Mouse (Mus musculus): ENCODE data around the gene Actbl2. TPM values are rescaled to one million over a fixed set of nuclear protein-coding genes. Genes with fewer than 3 reads are reported as not detected.

Gene Actbl2
- polyA plus RNA-seq (2011; ENCODE audit: insufficient read depth, insufficient read length, low replicate concordance, missing spikeins) = not detected in 2 replicates

DNA sequence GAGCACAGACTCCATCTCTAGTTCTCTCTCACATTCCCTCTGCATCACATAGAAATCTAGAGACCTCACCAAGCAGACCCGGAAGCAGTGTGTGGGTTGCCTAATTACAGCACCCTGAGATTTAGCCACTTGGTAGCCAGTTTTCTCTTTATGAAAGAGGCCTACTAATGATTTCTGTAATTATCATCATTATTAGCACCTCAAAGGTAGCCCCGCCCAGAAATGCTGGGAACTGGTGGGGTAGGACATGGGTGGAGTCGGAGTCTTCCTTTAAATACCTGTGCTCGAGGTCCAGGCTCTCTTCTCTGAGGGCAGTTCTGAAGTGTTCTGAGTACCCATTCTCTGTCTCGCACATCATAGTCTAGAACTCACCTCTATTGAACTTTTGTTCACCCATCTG is at the start of gene Actbl2:
Actbl2 (plus strand) TSS at position 301 of the 400 bp plus-strand sequence.
- Histone ChIP-seq H3K4me1 (ENCODE audit: control insufficient read depth, insufficient read depth, low read length) (no peaks in the 10 kb centered on the region), H3K4me3 (replicated peaks; ENCODE audit: control insufficient read depth, low read depth, low read length) (no peak within 1 kb of the TSS), H3K27ac (ENCODE audit: control insufficient read depth, insufficient read depth, low read depth, low read length, poor library complexity) (no peak within 1 kb of the TSS)
- no peak for TF ChIP-seq CTCF (IDR thresholded peaks at IDR 0.05; ENCODE audit: control insufficient read depth, insufficient read depth, low read length)
- no peak for TF ChIP-seq POLR2A (IDR thresholded peaks at IDR 0.05; ENCODE audit: borderline replicate concordance, control insufficient read depth, low read depth, low read length)
- WGBS = 84% methylated on average over 5 of the region's 5 CpGs

DNA sequence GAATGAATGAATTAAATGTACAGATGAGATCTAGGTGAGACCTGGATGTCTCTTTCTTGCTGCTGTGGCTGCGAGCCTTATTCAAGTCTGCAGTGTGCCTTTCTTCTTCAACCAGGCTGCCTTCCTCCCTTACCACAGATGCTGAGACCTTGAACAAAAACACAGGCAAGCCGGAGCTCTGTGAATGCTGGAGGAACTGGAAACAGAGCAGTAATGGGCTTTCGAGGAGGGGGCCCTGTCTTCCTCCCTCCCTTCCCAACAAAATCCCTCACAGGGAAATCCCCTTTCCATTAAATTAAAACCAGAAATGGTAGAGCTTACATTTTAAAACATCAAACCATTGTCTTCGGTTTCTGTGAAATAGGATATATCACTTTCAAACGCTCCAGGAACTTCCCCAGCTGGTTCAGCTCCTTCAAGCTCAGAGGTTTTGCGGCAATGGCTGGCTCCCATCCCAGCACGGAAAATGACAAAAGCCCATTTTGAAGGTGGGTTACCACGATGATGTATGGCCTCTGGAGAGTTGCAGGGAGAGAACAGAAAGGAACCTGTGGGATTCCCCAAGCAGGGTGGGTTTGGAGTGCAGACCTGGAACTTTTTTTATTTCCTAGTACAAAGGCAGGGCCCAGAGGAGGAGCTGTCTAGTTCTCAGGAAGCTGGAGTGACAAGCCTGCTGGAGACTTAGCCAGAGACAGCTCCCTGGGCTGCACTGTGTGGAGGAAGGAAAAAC is 44.0 kb upstream of the Actbl2 start:
- Histone ChIP-seq H3K4me1 (ENCODE audit: control insufficient read depth, insufficient read depth, low read length) (no peaks in the 10 kb centered on the region), H3K4me3 (replicated peaks; ENCODE audit: control insufficient read depth, low read depth, low read length) (no peak overlapping the region), H3K27ac (ENCODE audit: control insufficient read depth, insufficient read depth, low read depth, low read length, poor library complexity) (no peak overlapping the region)
- WGBS = 26% methylated on average over 8 of the region's 8 CpGs
- TF ChIP-seq POLR2A (IDR thresholded peaks at IDR 0.05; ENCODE audit: borderline replicate concordance, control insufficient read depth, low read depth, low read length) = no peak
- no peak for TF ChIP-seq CTCF (IDR thresholded peaks at IDR 0.05; ENCODE audit: control insufficient read depth, insufficient read depth, low read length)

DNA sequence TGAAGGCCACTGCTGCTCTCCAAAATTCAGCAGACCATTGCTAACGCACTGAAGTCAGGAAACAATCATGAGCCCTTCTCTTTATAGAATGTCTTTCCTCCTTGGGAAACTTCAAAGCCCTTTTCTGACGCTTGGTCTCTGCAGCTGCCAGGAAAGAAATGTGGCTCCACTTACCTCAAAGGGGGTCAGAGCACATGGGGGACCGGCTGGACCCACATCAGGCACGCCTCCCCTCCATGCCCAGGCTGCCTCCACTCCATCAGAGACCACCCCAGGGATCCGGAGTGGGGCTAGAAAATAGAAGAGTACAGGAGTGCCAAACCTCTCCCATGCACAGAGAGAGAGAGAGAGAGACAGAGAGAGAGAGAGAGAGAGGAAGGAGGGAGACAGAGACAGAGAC is 26.0 kb upstream of the Actbl2 start:
- WGBS = 62% methylated on average over 5 of the region's 5 CpGs
- H3K27ac ChIP-seq (ENCODE audit: control insufficient read depth, insufficient read depth, low read depth, low read length, poor library complexity) = no peak overlapping the region
- H3K4me3 ChIP-seq (replicated peaks; ENCODE audit: control insufficient read depth, low read depth, low read length) = no peak overlapping the region
- no peak for TF ChIP-seq POLR2A (IDR thresholded peaks at IDR 0.05; ENCODE audit: borderline replicate concordance, control insufficient read depth, low read depth, low read length)
- no peak for TF ChIP-seq CTCF (IDR thresholded peaks at IDR 0.05; ENCODE audit: control insufficient read depth, insufficient read depth, low read length)
- H3K4me1 ChIP-seq (ENCODE audit: control insufficient read depth, insufficient read depth, low read length) = no peaks in the 10 kb centered on the region

DNA sequence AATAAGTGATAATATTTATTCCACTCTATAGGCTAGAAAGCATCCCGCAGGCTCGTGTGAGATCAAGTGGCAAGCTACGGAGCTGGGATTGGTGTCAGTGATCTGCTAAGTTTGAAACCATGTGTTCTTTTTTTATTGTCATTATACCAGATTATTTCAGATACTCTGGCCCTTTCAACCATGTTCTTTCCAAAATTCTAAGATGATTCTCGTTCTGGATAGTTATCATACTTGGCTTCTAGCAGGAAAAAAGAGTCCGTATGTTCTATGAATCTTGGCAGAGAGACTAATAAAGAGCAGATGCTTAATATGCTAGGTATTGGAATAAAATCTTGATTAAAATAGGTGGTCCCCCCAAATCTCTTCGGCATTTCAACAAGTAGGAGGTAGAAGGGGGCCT is 25.3 kb upstream of the Actbl2 start:
- WGBS = 83% methylated on average over 6 of the region's 6 CpGs
- Histone ChIP-seq H3K4me1 (ENCODE audit: control insufficient read depth, insufficient read depth, low read length) (no peaks in the 10 kb centered on the region), H3K4me3 (replicated peaks; ENCODE audit: control insufficient read depth, low read depth, low read length) (no peak overlapping the region), H3K27ac (ENCODE audit: control insufficient read depth, insufficient read depth, low read depth, low read length, poor library complexity) (no peak overlapping the region)
- TF ChIP-seq CTCF (IDR thresholded peaks at IDR 0.05; ENCODE audit: control insufficient read depth, insufficient read depth, low read length) = no peak
- TF ChIP-seq POLR2A (IDR thresholded peaks at IDR 0.05; ENCODE audit: borderline replicate concordance, control insufficient read depth, low read depth, low read length) = no peak

DNA sequence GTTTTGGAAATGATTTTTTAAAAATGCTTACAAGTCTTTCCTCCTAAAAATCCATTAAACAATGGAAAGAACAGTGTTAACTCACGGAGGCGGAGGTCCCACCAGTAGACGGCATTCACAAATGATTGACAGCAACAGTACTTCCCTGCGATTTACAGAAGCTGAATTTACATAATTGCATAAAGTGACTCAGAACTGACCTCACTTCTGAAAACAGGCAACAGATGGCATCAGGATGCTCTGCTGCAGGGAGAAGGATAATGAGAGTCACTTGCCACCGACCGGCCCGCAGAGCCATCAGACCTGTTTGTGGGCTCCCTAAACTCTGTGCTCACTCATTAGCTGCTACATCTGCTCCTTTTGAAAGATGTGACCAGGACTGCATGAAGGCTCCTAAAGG is 22.4 kb upstream of the Actbl2 start:
- Histone ChIP-seq H3K27ac (ENCODE audit: control insufficient read depth, insufficient read depth, low read depth, low read length, poor library complexity) (no peak overlapping the region), H3K4me3 (replicated peaks; ENCODE audit: control insufficient read depth, low read depth, low read length) (no peak overlapping the region), H3K4me1 (ENCODE audit: control insufficient read depth, insufficient read depth, low read length) (no peaks in the 10 kb centered on the region)
- TF ChIP-seq CTCF (IDR thresholded peaks at IDR 0.05; ENCODE audit: control insufficient read depth, insufficient read depth, low read length) = no peak
- no peak for TF ChIP-seq POLR2A (IDR thresholded peaks at IDR 0.05; ENCODE audit: borderline replicate concordance, control insufficient read depth, low read depth, low read length)
- 78% methylated on average over 7 of the region's 7 CpGs for WGBS

DNA sequence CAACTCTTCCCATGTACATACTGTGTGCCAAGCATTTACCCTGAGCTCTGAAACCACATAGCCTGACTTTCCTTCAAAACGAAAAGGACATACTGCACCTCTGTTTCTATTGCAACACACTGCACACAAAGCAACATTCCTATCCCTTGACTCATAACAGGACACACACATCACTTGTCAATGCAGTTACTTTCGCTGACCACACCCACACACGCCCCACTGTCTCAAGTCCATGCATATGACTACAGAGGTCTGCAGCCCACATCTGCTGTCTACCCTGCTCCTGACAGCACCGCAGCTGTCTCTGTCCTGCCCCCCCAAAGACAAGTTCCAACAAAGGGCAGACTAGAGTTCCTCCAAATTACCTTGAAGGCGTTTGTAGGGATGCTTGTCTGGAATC is 21.5 kb upstream of the Actbl2 start:
- no peak for TF ChIP-seq POLR2A (IDR thresholded peaks at IDR 0.05; ENCODE audit: borderline replicate concordance, control insufficient read depth, low read depth, low read length)
- no peak for TF ChIP-seq CTCF (IDR thresholded peaks at IDR 0.05; ENCODE audit: control insufficient read depth, insufficient read depth, low read length)
- 75% methylated on average over 5 of the region's 5 CpGs for WGBS

DNA sequence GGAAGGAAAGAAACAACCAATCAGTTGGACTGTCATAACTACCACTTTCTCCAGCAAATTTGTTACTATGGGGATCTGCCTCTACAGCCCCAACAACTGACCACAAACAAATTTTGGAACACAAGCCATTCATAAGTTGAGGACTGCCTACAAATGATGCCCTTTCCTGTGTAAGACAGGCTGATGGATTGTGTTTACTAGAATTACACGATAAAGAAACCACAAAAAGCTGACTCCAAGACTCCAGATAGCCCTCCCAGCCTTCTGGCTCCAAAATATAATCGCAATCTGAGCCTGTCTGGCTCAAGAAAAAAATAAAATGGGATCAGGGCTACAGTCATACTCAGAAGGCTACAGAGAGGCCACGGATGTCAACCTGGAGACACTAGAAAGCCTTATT is 20.2 kb upstream of the Actbl2 start:
- Histone ChIP-seq H3K4me3 (replicated peaks; ENCODE audit: control insufficient read depth, low read depth, low read length) (no peak overlapping the region), H3K27ac (ENCODE audit: control insufficient read depth, insufficient read depth, low read depth, low read length, poor library complexity) (no peak overlapping the region), H3K4me1 (ENCODE audit: control insufficient read depth, insufficient read depth, low read length) (no peaks in the 10 kb centered on the region)
- WGBS = 39% methylated on average over 3 of the region's 3 CpGs
- TF ChIP-seq POLR2A (IDR thresholded peaks at IDR 0.05; ENCODE audit: borderline replicate concordance, control insufficient read depth, low read depth, low read length) (no peak), CTCF (IDR thresholded peaks at IDR 0.05; ENCODE audit: control insufficient read depth, insufficient read depth, low read length) (no peak)

More for the DNA sequence above, 21.5 kb upstream of the Actbl2 start:
- Histone ChIP-seq H3K4me1 (ENCODE audit: control insufficient read depth, insufficient read depth, low read length) (no peaks in the 10 kb centered on the region), H3K4me3 (replicated peaks; ENCODE audit: control insufficient read depth, low read depth, low read length) (no peak overlapping the region), H3K27ac (ENCODE audit: control insufficient read depth, insufficient read depth, low read depth, low read length, poor library complexity) (no peak overlapping the region)

DNA sequence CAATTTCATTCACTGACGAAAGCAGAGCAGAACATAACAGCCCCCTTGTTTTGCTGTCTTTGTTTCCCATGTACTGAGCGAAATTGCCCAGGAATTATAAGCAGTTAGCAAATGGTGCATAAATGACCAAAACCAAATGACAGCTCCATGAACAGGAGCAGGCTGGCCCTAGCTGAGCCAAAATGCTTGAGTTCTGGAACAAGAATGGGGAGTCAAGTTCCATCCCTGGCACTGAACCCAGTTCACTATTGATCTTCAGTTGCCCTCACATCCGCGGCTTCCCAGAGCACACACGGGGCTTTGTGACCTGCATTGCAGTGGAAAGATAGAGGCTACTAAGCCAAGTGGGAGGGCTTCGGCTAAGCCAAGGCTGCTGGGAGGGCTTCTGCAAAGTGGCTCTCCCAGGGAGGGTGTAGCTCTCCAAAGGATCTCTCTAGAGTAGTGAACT is 19.1 kb upstream of the Actbl2 start:
- H3K27ac ChIP-seq (ENCODE audit: control insufficient read depth, insufficient read depth, low read depth, low read length, poor library complexity) = no peak overlapping the region
- WGBS = 80% methylated on average over 6 of the region's 6 CpGs
- TF ChIP-seq POLR2A (IDR thresholded peaks at IDR 0.05; ENCODE audit: borderline replicate concordance, control insufficient read depth, low read depth, low read length) (no peak), CTCF (IDR thresholded peaks at IDR 0.05; ENCODE audit: control insufficient read depth, insufficient read depth, low read length) (no peak)
- no peaks in the 10 kb centered on the region for H3K4me1 ChIP-seq (ENCODE audit: control insufficient read depth, insufficient read depth, low read length)
- no peak overlapping the region for H3K4me3 ChIP-seq (replicated peaks; ENCODE audit: control insufficient read depth, low read depth, low read length)
